Comparison of ENCODE assay signal across 10 mouse cellular contexts in genomic region chr12:99220333-99220732, GRCm38 (mm10).
DNase-seq lines count a peak whose midpoint lies in the region; ATAC-seq lines count a peak whose summit lies in the region.
"Had no signal": no experiment of that assay in that cellular context is flagged by ENCODE, and none has a peak within 500 bp of the region (broad histone marks: within the 10 kb centered on the region; RNA-seq: fewer than 3 reads in every experiment).

No protein-coding gene starts in this region.

- peak overlapping the region; percentile 8; the same call in 1 of the 2 replicates for H3K4me2 ChIP-seq in forebrain, embryonic 11.5 days (ENCODE audit: low read depth, low read length, severe bottlenecking)

- H3K4me3 ChIP-seq in forebrain, embryonic 11.5 days (ENCODE audit: low read depth, low read length), result no peak overlapping the region

- intact Hi-C loops in gastrocnemius, postnatal 14 days (cut with DNase I; ENCODE audit: low total_unique reads), result no loop called here
- intact Hi-C loops in left cerebral cortex, postnatal 10 days (cut with DNase I), result no loop called here

- WGBS in forebrain, embryonic 11.5 days, result 6% methylated on average over 8 of the region's 8 CpGs

- H3K27me3 ChIP-seq in forebrain, embryonic 11.5 days (ENCODE audit: control insufficient read depth, insufficient read depth, low read length), result no peaks in the 10 kb centered on the region

- no peaks in the 10 kb centered on the region for H3K9me3 ChIP-seq in forebrain, embryonic 11.5 days (ENCODE audit: control insufficient read depth, low read length)

- peak; percentile 91 for ATAC-seq in forebrain, embryonic 11.5 days (replicated peaks; ENCODE audit: low FRiP score)
- no peak for ATAC-seq in erythroid progenitor cell, adult 5-6 weeks (replicated peaks; ENCODE audit: low FRiP score, poor library complexity, severe bottlenecking)

- H3K4me1 ChIP-seq in forebrain, embryonic 11.5 days (replicated peaks; ENCODE audit: control insufficient read depth, insufficient read depth, low read length), result peaks cover 50% of the 10 kb centered on the region

- no peak overlapping the region for H3K9ac ChIP-seq in forebrain, embryonic 11.5 days (ENCODE audit: low read length)

- H3K36me3 ChIP-seq in forebrain, embryonic 11.5 days (ENCODE audit: control insufficient read depth, insufficient read depth, low read length), result no peaks in the 10 kb centered on the region

- peak; percentile 33 for DNase-seq in gastrocnemius, postnatal 14 days
- no peak for DNase-seq in gastrocnemius, postnatal 10 days
- DNase-seq in forebrain, embryonic 11.5 days (ENCODE audit: low spot score), result peak; percentile 95
- DNase-seq in left cerebral cortex, postnatal 10 days (ENCODE audit: extremely low spot score in 1 of 2, low spot score in 2 of 2), result peak; percentile 60 to 69
- peak; percentile 98 for DNase-seq in retina, postnatal 1 day
- DNase-seq in heart, adult 11 months, result no peak
- no peak for DNase-seq in thymus, postnatal 10 days (ENCODE audit: low spot score in 2 of 2)
- DNase-seq: cerebellum, adult 9-10 months; kidney, adult 11 months had no signal

- peak overlapping the region; percentile 87 for H3K27ac ChIP-seq in forebrain, embryonic 11.5 days (ENCODE audit: low read depth, low read length)

Comparison
In these comparisons a context has a peak if more than half of its experiments do, and no peak if none do; other contexts are left out.
1. DNase-seq: peak in gastrocnemius, postnatal 14 days (single experiment), forebrain, embryonic 11.5 days (single experiment), left cerebral cortex, postnatal 10 days (2 of 2) and retina, postnatal 1 day (single experiment); none in gastrocnemius, postnatal 10 days (single experiment), heart, adult 11 months (single experiment) and thymus, postnatal 10 days (0 of 2).